Mouse (Mus musculus) cerebellum, adult 11-12 months (tissue): ENCODE data around the gene Nmnat2.

Experiments used
- DNase-seq: peaks from one replicate; pipeline ENCODE4 v3.0.0; 2022

Nmnat2 gene

GRCm38 (mm10) chr1:152954821-152955523 is at the start of gene Nmnat2:
Gene Nmnat2 (plus strand): TSS chr1:152954993.
- DNase-seq: peak; percentile 78

DNA sequence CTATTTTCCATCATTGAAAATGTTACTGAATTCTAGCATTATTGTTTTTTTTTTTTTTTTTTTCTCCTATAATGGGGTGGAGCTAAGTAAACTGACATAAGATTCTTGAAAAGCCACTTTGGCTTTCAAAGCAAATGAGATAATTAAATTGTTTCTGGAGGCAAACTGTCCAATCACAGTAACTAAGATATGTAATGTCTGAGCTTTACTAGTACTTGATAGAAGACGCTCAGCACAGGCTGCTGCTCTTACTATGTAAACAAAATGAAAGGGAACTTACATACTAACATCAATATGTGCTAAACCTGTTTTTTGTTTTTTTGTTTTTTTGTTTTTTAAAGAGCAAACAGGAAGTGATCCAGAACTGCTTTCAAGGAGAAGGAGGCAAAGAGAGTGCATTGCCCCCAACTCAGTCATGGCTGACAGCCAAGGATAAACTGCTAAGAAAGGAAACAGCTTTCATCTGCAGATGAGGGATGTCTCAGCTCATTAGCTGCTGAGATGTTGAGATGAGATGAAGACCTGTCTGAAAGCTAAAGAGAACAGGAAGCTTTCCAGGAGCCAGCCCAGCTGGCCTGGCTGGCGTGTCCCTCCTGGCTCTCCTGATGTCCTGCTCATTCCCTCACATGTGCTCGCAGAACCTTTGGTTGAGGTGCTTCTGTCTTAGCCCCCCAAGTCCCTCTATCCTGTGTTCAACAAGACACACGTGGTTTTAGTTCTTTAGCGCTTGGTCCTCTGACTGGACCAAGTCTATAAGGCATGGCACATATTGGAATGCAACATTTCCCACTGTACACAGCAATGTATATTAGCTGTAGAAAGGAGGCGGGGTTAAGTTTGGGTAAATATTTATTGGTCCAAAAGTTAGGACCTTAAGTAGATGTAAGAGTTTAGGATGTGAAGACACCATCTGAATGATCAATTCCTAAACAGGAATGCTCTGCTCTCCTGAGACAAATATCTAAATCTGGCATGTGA is 41.0 kb upstream of the Nmnat2 start:
- DNase-seq: no peak

GRCm38 (mm10) chr1:152915766-152916165 is 39.0 kb upstream of the Nmnat2 start:
- no peak for DNase-seq

- no peak for DNase-seq
These were observed 37.9 kb upstream of the Nmnat2 start for GRCm38 (mm10) chr1:152916936-152917335.

DNA sequence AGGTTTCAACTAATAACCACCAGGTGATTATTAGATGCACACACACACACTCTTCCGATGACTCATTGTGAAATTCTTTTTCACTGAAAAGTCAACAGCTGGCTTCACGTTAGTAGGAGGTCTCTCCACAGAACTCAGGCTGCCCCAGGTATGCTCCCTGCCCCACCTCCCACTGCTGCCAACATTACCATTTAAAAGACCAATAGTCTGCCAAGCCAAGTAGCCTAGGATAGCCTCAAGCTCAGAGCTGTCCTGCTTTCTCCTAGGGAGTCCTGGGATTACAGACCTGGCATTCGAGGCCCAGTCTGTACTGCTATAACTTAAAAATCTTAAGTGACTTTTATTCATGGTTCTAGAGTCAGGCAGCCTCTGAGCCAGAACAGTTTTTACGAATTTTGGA is 37.2 kb upstream of the Nmnat2 start:
- no peak for DNase-seq

DNA sequence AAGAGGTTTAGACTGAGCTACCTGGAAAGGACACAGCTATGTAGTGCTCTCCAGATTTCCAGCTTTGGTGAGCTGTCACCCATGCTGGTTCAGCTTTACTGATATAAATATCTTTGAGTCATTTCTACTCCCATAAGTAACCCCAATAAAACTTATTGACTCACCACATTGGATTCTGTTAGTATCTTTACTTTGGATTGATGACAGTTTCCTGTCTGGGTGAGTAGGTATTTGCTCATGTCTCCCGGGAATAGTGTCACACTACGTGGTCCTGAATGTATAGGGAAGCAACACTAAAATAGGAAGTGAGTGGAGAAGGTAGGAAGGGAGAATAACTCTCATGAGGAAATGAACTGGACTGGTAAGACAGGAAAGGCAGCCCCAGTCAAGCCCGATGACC is 33.0 kb upstream of the Nmnat2 start:
- no peak for DNase-seq

DNA sequence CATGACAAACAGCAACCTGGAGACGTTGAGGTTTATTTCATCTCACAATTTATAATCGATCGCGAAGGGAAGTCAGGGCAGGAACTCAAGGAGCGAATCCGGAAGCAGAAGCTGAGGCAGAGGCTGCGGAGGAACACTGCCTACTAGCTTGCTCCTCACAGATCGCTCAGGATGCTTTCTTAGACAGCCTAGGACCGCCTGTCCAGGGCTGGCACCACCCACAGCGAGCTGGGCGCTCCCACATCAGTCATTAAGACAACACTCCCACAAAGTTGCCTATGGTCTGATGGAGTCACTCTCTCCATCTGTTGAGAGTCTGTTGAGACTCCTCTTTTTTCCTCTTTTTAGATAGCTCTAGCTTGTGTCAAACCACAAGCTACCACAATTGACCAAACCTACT is 20.8 kb upstream of the Nmnat2 start:
- DNase-seq: no peak

DNA sequence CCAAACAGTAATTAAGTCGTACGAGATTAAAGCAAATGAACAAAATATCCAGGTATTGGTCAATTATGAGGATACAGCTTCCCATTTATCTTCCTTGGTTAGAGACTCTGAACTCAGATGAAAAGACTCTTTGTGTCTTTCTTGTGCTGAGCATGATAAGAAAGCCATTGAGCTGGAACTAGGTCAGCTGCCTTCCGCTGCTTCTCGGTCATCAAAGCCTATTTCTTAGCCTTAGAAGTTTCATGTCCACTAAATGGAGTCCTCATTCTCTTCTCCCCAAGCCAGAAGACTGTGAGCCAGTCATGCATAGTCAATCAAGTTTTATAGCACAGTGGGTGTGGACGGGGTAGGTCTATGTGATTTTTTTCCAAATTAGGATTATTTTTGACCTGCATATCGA is 19.3 kb upstream of the Nmnat2 start:
- no peak for DNase-seq

DNA sequence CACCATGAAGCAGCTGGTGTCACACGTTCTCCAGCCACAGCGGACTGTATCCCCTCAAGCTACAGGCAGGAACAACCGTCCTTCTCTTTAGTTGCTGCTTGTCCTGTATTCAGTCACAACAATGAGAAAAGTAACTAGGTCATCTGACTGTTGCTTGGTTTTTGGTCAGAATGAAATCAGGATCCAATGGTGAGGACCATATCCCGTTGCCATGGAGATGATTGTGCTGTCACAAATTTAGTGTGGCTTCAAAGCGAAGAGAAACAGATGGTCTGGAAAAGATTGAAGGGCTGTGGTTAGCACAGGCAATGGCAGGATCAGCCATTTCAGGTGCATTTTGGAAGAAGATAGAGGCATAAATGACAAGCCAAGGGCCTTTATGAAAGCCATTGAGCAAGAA is 18.4 kb upstream of the Nmnat2 start:
- no peak for DNase-seq

DNA sequence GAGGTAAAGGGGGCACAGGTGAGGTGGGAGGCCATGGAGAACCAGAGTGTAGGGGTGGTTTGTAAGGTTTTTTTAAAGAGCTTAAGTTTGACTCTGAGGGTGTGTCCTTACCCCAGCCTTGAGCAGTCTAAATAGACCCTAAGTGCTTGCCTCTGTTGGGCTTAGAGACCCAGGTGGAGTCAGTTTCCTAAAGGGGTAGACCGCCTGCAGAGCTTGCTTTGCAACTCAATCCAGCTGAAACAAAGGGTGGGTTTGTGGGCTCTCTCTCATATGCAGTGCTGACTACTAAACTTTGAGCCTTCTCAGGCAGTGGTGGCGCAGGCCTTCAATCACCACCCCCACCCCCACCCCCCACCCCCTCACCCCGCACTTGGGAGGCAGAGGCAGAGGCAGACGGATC is 11.8 kb upstream of the Nmnat2 start:
- no peak for DNase-seq

DNA sequence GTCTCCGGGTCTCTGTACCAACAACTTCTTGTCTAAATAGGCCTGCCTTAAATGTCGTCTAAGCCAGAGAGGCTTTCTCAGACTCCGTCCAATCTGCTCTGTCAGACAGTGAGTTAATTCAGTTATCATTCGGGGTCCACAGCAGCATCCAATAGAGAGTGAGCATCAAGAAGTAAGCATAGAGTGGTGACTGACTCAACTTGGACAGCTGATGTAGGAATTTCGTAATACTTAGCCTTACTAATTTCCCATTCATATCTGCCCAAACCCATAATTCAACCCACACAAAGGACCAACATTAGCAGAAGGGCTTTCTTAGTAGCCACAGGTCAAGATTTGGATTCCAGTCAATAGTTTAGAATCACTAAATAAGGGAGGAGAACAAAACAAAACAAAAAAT is 626 bp upstream of the Nmnat2 start:
- DNase-seq: no peak

GRCm38 (mm10) chr1:152955564-152956211 is 895 bp downstream of the Nmnat2 start:
- peak; percentile 63 for DNase-seq

DNA sequence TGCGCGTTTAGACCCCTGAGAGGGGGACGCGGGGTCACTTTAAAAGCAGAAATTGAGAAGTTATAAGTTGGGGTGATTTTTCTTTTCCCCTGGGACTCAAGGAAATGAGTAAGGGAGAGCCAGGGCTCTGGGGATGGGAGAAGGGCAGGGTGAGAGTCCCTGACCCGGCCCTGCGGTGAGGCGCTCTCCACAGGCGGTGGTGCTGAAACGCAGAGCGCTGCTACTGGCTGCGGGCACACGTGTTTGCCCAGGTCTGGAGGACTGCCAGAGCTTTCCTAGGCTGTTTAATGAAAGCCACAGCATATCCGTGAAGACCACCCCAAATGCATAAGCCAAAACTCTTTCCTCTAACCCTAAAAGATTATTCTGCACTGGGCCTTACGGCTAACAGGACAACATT is 1.4 kb downstream of the Nmnat2 start:
- peak; percentile 69 for DNase-seq

GRCm38 (mm10) chr1:152964344-152964743 is 9.6 kb downstream of the Nmnat2 start:
- DNase-seq: no peak

GRCm38 (mm10) chr1:152966222-152966621 is 11.4 kb downstream of the Nmnat2 start:
- DNase-seq: no peak

GRCm38 (mm10) chr1:152966686-152967085 is 11.9 kb downstream of the Nmnat2 start:
- no peak for DNase-seq

- DNase-seq: no peak
These were observed 14.3 kb downstream of the Nmnat2 start for GRCm38 (mm10) chr1:152969081-152969480.

DNA sequence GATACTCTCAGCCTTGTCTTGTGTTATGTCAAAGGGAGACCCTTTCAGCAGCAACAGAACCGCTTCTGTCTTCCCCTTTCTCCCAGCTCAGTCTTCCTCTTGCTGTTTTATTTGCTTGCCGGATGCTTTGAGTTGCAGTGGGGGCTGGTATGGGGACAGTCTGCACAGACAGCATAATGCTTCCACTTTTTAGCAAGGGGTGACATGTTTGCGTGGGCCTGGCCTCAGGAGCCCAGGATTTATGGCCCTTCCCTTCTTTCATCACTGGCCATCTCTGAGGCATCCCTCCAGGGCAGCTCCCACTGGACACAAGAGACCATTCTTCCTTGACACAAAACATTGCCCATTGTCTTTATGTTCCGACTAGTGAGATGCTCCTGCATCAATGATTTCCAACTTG is 18.2 kb downstream of the Nmnat2 start:
- no peak for DNase-seq

GRCm38 (mm10) chr1:152973421-152973820 is 18.6 kb downstream of the Nmnat2 start:
- no peak for DNase-seq

- DNase-seq: no peak
These were observed 19.1 kb downstream of the Nmnat2 start for GRCm38 (mm10) chr1:152973861-152974260.

DNA sequence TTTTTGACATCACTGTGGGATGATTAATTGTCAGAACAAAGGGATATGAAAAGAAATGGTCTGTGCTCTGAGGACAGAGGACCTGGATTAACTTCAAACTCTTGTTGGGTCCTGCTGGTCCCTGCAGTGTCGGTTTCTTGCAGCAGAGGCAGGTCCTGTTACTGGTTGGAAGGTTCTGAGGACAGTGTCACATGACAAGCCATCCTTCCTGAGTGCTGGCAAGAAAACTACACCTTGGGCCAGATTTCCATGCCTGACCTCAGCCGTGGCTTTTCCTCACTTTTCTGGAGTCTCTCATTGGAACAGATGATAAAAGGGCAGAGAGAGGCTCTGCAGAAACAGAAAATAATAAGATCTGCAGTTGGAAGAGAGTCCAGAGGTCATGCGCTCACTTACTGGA is 20.4 kb downstream of the Nmnat2 start:
- DNase-seq: peak; percentile 77

GRCm38 (mm10) chr1:152978700-152979099 is 23.9 kb downstream of the Nmnat2 start:
- peak; percentile 63 for DNase-seq

DNA sequence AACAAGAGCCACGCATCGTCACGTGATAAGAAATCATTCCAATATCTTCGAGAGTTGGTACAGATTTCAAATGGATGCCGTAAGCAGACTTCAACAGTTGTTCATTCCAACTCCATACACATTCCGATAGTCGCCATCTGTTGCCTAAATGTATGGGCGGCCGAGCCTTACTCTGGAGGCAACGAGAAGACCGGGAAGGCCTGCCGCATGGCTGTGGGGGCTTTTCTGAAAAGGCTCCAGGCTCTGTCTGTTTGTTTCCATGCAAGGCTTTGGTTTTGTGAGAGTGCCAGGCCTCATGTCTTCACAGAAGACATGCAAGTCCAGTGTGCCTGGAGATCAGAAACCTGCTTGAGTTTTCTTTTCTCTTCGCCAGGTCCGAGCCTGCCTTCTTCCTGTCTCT is 28.6 kb downstream of the Nmnat2 start:
- no peak for DNase-seq

DNA sequence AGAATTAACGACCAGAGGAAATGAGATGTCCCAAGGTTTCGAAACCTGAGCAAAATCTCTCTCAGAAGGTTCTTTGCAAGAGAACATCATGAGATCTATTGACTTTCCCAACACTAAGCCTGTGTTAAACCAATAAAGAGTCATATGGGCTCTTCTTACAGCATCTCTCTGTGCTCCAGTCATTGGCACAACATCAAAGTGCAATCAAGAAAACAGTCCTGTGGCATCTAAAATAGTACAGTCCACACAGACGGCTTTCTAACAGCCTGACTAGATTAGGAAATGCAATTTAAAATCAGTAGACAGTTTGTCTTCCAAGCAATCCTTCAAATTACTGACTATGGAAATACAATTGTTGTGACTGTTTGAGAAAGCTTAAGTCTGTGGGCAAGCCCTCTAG is 32.2 kb downstream of the Nmnat2 start:
- no peak for DNase-seq
